Mouse (Mus musculus): ENCODE data around the gene Nek5.

Nek5 gene

DNA sequence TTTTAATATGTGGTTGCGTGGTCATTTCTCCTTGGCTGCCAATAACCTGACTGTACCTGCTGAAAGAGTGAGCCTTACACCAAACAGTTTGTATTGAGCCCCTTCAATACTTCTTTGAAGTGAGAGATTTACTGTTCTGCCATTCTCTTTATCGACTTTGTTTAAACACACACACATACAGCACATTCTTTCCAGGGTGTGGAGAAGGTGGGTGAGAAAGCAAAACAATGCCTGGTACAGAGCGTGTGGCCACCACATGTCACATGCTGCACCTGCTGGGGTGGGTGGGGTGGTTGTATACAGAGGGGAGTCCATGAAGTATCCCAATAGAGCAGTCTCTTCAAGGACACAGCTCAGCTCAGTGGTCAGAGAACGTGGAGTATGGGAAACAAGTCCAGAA, 99.6 kb downstream of the Nek5 start:
- in situ Hi-C loops (cut with MboI; ENCODE audit: low sequenced_read_pairs), result no loop called here
